Mouse (Mus musculus) embryo, embryonic 10 days (tissue): ENCODE results near the gene Celsr1.
A peak's percentile ranks its signal among the peaks of the same experiment; 100 is the strongest.
"Not testable (repeated sequence)": the region's sequence is repeated elsewhere in the genome, so short reads cannot be mapped to it uniquely, and the experiment has no call there.

Experiments used
- DNase-seq: peaks from one replicate; pipeline ENCODE4 v3.0.0-alpha.2; 2015; ENCODE audit warnings: low spot score

Gene Celsr1

GRCm38 (mm10) chr15:85892498-85893118, 141.0 kb downstream of the Celsr1 start:
- DNase-seq = no peak

- DNase-seq = no peak
Measured at GRCm38 (mm10) chr15:85891971-85892370, 141.6 kb downstream of the Celsr1 start.

- no peak for DNase-seq
Measured at GRCm38 (mm10) chr15:85889235-85889634, 144.3 kb downstream of the Celsr1 start.

GRCm38 (mm10) chr15:85885606-85886005, 148.0 kb downstream of the Celsr1 start:
- no peak for DNase-seq

DNA sequence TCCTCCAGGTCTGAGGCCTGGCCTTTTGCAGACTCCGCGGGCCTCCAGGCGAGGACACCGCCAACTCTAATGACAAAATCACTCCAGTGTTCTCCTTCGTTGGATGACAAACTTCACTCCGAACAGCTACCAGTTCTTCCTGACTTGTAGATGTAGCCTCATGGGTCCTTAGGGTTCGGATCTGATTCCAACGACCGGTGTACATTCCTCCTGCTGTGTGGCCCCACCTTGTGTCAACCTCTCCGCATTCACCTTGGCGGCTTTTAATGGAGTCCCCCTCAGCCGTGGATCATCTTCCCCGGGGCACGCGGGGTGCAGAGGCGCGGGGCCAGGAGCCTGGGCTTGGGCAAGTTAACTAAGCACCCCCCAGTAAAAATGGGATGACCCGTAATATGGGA, 154.1 kb downstream of the Celsr1 start:
- no peak for DNase-seq

DNA sequence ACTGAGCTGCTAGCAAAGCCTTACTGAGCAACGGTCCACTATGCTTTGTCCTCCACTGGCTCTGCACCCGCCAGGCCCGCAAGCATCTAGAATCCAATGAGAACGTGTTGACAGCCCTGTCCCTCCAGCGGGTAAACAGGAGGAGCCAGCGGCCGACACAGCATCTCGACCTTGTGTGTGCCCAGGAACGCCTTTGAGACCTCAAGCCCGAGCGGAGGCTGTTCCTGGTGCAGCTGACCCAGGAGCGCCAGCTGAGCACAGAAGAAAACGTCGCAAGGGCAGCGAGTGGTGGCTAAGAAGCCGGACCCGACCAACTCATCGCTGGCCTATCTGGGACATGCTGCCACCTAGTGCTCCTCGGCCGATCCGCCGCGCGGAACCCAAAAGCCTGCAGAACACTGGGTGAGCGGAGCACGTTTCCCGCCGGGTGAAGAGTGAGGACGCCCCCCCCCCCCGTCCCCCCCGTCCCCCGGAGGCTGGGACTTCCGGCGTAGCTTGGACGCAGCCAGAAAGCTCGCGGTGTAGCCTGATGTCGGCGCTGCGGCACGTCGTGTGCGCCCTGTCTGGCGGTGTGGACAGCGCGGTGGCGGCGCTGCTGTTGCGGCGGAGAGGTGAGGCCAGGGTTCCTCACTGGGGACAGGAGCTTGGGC, 154.6 kb downstream of the Celsr1 start, which contains the start of gene Trmu:
Gene Trmu, plus strand, starts transcription at position 465 of the 650 bp plus-strand sequence.
- DNase-seq = peak; percentile 95

GRCm38 (mm10) chr15:85877336-85877735, 156.2 kb downstream of the Celsr1 start:
- no peak for DNase-seq

DNA sequence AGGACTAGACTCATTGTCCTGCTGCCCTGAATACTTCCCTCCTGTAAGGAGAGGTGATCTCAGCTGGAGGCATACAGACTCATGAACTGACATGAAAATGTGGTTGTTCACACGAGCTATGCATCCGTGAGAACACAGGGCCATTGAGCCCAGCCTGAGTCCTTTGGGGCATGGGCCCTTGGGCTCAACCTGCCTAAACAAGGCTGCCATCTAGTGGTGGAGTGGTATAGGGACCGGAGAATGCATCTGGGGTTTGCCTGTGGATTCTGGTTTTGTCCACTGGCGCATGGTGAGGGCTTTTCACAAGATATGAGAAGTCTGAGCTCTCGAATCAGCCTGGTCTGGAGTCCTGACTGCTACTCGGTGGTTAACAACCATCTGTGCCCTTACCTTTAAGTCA, 165.9 kb downstream of the Celsr1 start:
- peak; percentile 85 for DNase-seq

- not testable (repeated sequence) for DNase-seq
Measured at GRCm38 (mm10) chr15:85865913-85866312, 167.7 kb downstream of the Celsr1 start.

DNA sequence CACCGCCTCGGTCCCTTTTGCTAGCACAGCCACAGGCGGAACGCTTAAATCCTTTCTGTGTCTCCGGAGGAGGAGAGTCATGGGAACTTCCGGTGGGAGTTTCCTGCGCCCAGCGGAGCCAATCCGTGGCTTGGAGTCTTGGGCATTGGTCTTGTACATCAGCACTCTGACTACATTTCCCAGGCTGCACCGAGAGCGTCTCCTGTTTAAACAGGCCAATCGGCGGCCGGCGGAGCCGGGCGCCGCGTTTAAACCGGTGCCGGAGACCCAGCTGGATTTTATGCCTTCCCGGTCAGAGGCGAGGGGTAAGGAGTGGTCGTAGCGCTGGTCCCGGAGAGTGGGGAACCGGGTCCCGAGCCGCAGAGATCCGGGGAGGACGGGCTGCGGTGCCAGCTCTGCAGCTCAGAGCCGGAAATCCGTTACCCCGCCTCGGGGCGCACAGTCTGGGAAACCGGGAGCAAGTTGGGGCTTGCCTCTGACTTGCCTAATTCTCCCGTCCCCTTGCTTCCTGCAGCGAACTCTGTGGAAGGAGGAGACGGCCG, 174.0 kb downstream of the Celsr1 start, which contains the start of gene Gtse1:
Gene Gtse1, plus strand, starts transcription at position 256 of the 542 bp plus-strand sequence.
- DNase-seq = peak; percentile 99

DNA sequence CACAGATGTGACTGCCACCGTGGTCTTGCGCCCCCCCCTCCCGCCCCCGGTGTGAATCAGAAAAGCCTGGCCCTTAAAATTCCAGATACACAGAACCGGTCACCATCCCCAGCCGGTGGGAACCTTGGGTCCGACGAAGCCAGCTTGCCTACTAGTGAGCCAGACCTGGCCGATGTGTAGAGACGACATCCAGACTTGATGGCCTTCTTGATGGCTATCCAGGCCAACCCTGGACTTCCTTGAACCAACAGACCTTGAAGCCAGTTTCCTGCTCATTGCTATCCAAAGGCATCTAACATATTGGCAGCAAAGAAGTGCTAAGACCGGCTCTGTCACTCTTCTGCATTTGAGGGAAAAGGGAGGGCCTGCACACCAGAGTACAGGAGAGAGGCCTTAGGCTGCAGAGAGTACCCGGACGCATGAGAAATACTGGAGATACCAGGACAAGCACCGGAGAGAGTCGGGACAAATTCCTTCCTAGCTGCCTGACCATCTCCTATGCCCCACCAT, 174.5 kb downstream of the Celsr1 start:
- no peak for DNase-seq

DNA sequence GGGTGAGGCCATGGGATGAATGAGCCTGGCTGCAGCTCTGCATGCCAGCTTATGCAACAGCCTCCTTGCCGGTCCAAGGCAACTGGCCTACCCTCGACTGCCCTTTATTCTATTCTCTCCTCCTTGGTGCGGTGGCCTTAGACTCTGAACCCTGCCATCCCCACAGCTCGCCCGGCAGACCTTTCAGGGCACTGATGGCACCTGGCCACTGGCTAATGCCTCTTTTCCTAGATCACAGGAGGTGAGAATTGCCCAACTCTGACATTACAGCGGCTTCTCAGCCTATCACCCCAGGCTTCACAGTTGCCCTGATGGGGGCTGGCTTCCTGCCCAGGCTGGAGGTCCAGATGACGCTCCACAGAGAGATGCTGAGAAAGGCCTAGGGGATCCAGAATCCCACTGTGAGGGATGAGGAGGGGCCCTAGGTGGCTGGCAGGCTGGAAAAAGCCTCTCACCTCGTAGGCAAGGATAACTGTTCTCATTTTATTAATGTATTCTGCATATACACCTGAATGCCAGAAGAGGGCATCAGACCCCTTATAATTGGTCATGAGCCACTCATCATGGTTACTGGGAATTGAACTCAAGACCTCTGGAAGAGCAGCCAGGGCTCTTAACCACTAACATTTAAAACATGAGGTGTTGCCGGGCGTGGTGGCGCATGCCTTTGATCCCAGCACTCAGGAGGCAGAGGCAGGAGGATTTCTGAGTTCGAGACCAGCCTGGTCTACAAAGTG, 181.8 kb downstream of the Celsr1 start:
- DNase-seq = no peak
